Mouse (Mus musculus): Measurements from ENCODE around the gene Dnase2a. TPM values are rescaled to one million over a fixed set of nuclear protein-coding genes. Genes with fewer than 3 reads are reported as not detected.
A peak's percentile ranks its signal among the peaks of the same experiment; 100 is the strongest.

The Dnase2a gene
- polyA plus RNA-seq, 1 experiment from 2014 or later = 8.6 TPM

DNA sequence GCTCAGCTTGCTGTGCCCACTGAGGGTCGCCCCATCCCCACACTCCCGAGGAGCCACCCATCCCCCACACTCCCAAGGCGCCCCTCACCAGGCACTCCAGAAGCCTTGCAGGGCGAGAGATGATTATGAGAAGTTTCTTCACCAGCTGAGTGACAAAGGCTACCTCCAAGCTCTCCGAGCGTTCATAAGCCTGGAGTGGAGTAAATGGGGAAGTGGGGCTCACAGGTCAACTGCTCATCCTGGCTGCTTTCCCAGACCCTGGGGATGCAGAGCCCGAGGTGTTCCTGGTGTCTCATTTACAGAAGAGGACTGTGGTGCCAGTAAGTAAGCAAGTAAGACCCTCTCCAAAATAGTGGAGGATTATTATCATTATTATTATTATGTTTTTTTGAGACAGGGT lies 17.2 kb downstream of the Dnase2a start:
- 68% methylated on average over 7 of the region's 7 CpGs for WGBS
- no peaks in the 10 kb centered on the region for H3K9me3 ChIP-seq (replicated peaks)
- no peak overlapping the region for H3K9ac ChIP-seq
- H3K36me3 ChIP-seq = no peaks in the 10 kb centered on the region
- peaks cover 37% of the 10 kb centered on the region for H3K27me3 ChIP-seq
- peaks cover 10% of the 10 kb centered on the region for H3K4me1 ChIP-seq
- H3K4me2 ChIP-seq = no peak overlapping the region
- no peak overlapping the region for H3K27ac ChIP-seq
- no peak for ATAC-seq (replicated peaks; ENCODE audit: low FRiP score)
- H3K4me3 ChIP-seq (replicated peaks) = no peak overlapping the region

DNA sequence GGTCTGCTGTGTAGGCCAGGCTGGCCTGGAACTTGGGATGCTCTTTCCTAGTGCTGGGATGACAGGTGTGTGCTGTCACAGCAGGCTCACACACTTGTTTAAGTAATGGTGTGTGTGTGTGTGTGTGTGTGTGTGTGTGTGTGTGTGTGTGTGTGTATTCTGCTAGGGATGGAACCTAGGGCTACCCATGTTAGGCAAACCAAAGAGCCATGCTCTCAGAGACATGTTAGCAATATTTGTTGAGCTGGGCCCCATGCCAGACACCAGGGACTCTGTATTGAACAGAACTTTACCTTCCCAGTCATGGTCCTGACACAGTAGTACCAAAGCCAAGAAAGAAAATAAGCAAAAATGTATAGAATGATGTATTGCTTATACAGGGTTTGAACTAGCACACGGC lies 19.2 kb downstream of the Dnase2a start:
- Histone ChIP-seq H3K9ac (no peak overlapping the region), H3K4me3 (replicated peaks) (no peak overlapping the region), H3K4me2 (no peak overlapping the region), H3K27me3 (peaks cover 55% of the 10 kb centered on the region), H3K36me3 (no peaks in the 10 kb centered on the region), H3K9me3 (replicated peaks) (no peaks in the 10 kb centered on the region), H3K27ac (no peak overlapping the region), H3K4me1 (peaks cover 10% of the 10 kb centered on the region)
- 90% methylated on average over 1 of the region's 1 CpGs for WGBS
- no peak for ATAC-seq (replicated peaks; ENCODE audit: low FRiP score)

DNA sequence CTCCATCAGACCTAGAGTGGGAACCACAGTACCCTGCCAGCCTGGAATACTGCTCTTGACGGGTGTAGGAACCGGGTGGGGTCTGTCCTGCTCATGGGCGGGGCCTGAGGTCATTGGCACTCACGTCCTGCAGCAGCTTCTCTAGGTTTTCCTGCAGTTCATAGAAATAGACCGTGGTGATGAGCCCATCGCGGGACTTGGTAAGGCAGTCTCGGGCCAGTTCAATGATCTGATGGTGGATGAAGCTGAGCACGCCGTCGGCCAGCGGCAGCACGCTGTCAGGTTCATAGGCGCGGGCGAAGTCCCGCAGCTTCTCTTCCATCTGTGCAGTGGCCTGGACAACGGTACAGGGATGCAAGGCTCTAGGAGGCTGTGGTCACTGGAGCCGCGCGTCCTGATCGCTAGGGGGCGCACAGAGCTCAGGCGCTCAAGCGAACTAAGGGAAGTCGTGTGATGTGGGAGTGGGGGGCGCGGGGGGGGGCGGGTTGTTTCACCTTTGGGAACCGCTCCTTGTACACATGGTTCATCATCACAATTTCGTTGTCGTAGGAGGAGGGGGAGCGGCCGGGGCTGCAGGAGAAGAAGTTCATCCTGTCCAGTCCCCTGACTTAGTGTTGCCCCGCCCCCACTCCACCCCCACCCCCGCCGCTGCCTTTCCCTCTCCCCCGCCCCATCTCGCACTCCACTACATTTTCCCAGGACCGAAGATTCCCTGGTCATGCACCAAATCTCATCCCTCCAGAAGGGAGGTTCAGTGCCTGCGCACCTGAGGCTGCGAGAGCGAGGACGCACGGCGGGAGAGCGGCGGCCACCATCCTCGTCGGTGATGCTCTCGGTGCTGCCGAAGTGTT lies 20.3 kb downstream of the Dnase2a start:
- Histone ChIP-seq H3K36me3 (no peaks in the 10 kb centered on the region), H3K9ac (no peak overlapping the region), H3K4me1 (peaks cover 10% of the 10 kb centered on the region), H3K9me3 (replicated peaks) (no peaks in the 10 kb centered on the region), H3K27ac (no peak overlapping the region), H3K4me2 (peak overlapping the region; percentile 72), H3K4me3 (replicated peaks) (peak overlapping the region; percentile 38), H3K27me3 (peaks cover 55% of the 10 kb centered on the region)
- 3% methylated on average over 51 of the region's 52 CpGs for WGBS
- peak; percentile 79 for ATAC-seq (replicated peaks; ENCODE audit: low FRiP score)

GRCm38 (mm10) chr8:84930582-84930981 lies 22.2 kb downstream of the Dnase2a start:
- 82% methylated on average over 13 of the region's 13 CpGs for WGBS
- H3K4me3 ChIP-seq (replicated peaks) = no peak overlapping the region
- ATAC-seq (replicated peaks; ENCODE audit: low FRiP score) = no peak
- H3K36me3 ChIP-seq = no peaks in the 10 kb centered on the region
- no peak overlapping the region for H3K27ac ChIP-seq
- no peak overlapping the region for H3K4me2 ChIP-seq
- no peak overlapping the region for H3K9ac ChIP-seq
- H3K27me3 ChIP-seq = peaks cover 69% of the 10 kb centered on the region
- H3K9me3 ChIP-seq (replicated peaks) = no peaks in the 10 kb centered on the region
- peaks cover 19% of the 10 kb centered on the region for H3K4me1 ChIP-seq

- 72% methylated on average over 16 of the region's 16 CpGs for WGBS
These were observed 25.6 kb downstream of the Dnase2a start for GRCm38 (mm10) chr8:84933767-84934559.

DNA sequence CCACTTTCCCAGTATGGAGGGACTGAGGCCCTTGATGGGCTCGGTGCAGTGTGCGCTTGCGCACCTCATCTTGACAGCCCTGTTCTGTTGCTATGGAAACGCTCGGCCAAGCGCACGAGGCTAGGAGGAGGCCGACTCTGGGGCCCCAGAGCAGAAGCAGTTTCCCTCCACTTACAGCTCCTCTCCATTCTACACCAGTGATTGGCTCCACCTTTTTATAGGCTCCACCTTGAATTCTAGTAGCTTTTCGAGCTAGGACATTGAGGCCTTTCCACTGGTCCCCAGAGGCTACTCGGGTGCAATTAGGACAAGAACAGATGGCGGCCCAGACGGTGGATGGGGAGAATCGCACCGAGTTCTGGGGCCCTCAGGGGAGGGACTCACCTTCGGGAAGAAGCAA lies 26.5 kb downstream of the Dnase2a start:
- Histone ChIP-seq H3K4me2 (peak overlapping the region; percentile 33), H3K9ac (no peak overlapping the region), H3K4me3 (replicated peaks) (no peak overlapping the region; the same call in 1 of the 2 replicates), H3K9me3 (replicated peaks) (no peaks in the 10 kb centered on the region), H3K36me3 (no peaks in the 10 kb centered on the region), H3K27ac (no peak overlapping the region), H3K27me3 (peaks cover 92% of the 10 kb centered on the region), H3K4me1 (peaks cover 21% of the 10 kb centered on the region)
- ATAC-seq (replicated peaks; ENCODE audit: low FRiP score) = peak; percentile 72
- under 1% methylated on average over 15 of the region's 15 CpGs for WGBS

More at GRCm38 (mm10) chr8:84933767-84934559, 25.6 kb downstream of the Dnase2a start:
- Histone ChIP-seq H3K27ac (no peak overlapping the region), H3K9me3 (replicated peaks) (no peaks in the 10 kb centered on the region), H3K4me3 (replicated peaks) (no peak overlapping the region), H3K36me3 (no peaks in the 10 kb centered on the region), H3K4me1 (peaks cover 24% of the 10 kb centered on the region), H3K4me2 (no peak overlapping the region), H3K9ac (no peak overlapping the region), H3K27me3 (peaks cover 92% of the 10 kb centered on the region)
- ATAC-seq (replicated peaks; ENCODE audit: low FRiP score) = no peak

DNA sequence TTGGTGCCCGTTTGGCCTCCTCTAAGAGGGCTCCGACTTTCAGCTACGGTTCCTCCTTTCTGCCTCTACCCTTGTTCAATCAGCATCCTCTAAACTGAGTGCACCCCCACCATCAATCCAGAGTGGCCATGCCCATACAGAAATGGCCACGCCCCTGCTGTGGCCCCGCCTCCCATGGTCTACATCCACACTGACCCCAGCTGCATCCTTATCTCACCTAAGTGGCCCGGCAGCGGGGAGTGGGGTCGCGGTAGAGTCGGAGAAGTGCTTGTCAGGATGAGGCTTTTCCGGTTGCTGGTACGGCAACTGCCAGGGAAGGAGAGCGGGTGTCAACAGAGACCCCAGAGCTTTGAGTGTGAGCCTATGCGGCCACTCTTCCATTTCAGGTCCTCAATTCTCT lies 27.1 kb downstream of the Dnase2a start:
- 4% methylated on average over 14 of the region's 14 CpGs for WGBS
- 0 out of 2 replicates have a peak, but pooled peaks have one; percentile 13 for ATAC-seq (replicated peaks; ENCODE audit: low FRiP score)
- H3K4me1 ChIP-seq = peaks cover 21% of the 10 kb centered on the region
- H3K36me3 ChIP-seq = no peaks in the 10 kb centered on the region
- H3K4me3 ChIP-seq (replicated peaks) = no peak overlapping the region
- H3K27ac ChIP-seq = no peak overlapping the region
- no peak overlapping the region for H3K9ac ChIP-seq
- peak overlapping the region; percentile 33; the same call in 1 of the 2 replicates for H3K4me2 ChIP-seq
- H3K9me3 ChIP-seq (replicated peaks) = no peaks in the 10 kb centered on the region
- H3K27me3 ChIP-seq = peaks cover 92% of the 10 kb centered on the region

- no peak overlapping the region for H3K9ac ChIP-seq
- H3K4me2 ChIP-seq = peak overlapping the region; percentile 87
- 21% methylated on average over 20 of the region's 23 CpGs for WGBS
- no peaks in the 10 kb centered on the region for H3K9me3 ChIP-seq (replicated peaks)
- no peak for ATAC-seq (replicated peaks; ENCODE audit: low FRiP score)
- H3K27ac ChIP-seq = no peak overlapping the region
- H3K4me3 ChIP-seq (replicated peaks) = peak overlapping the region; percentile 48
- H3K36me3 ChIP-seq = no peaks in the 10 kb centered on the region
- peaks cover 21% of the 10 kb centered on the region for H3K4me1 ChIP-seq
- peaks cover 94% of the 10 kb centered on the region for H3K27me3 ChIP-seq
These were observed 27.9 kb downstream of the Dnase2a start for GRCm38 (mm10) chr8:84936041-84936961.

- 1% methylated on average over 48 of the region's 50 CpGs for WGBS
- Histone ChIP-seq H3K4me1 (peaks cover 21% of the 10 kb centered on the region), H3K4me3 (replicated peaks) (peak within 1 kb of the TSS; percentile 48), H3K9me3 (replicated peaks) (no peaks in the 10 kb centered on the region), H3K27me3 (peaks cover 93% of the 10 kb centered on the region), H3K4me2 (peak within 1 kb of the TSS; percentile 87), H3K9ac (0 out of 2 replicates have a peak within 1 kb of the TSS, but pooled peaks have one; percentile 21), H3K27ac (no peak within 1 kb of the TSS), H3K36me3 (no peaks in the 10 kb centered on the region)
- ATAC-seq (replicated peaks; ENCODE audit: low FRiP score) = peak; percentile 61
These were observed 28.7 kb downstream of the Dnase2a start, which contains the start of gene Mast1 for GRCm38 (mm10) chr8:84936962-84937546. Gene Mast1, minus strand, starts transcription at chr8:84937359.

DNA sequence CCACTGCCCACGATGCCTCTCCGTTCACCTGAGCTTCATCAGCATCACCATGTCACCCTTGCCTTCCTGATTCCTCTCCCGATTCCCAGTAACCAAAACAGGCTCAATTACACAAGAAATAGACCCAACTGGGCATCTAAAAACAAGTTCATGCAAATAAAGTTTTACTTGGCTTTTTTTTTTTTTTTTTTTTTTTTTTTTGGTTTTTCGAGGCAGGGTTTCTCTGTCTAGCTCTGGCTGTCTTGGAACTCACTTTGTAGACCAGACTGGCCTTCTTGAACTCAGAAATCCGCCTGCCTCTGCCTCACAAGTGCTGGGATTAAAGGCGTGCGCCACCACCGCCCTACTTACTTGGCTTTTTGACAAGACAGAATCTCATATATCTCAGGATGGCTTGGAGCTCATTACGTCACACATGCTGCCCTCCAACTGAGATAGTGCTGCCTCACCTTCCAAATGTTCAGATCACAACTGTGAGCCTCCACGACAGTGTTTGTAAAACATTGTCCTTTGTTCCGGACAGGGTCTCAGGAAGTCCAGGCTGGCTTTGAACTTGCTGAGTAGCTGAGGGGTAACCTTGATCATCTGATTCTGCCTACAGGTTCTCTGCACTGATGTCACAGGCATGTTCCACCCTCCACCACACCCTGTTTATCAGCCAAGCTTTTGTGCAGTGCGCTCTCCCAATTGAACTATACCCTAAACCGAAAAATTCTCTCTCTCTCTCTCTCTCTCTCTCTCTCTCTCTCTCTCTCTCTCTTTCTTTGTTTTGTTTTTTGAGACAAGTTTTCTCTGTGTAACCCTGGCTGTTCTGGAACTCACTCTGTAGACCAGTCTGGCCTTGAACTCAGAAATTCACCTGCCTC lies 29.5 kb downstream of the Dnase2a start:
- H3K4me3 ChIP-seq (replicated peaks) = peak overlapping the region; percentile 48
- H3K27ac ChIP-seq = no peak overlapping the region
- H3K36me3 ChIP-seq = no peaks in the 10 kb centered on the region
- peaks cover 91% of the 10 kb centered on the region for H3K27me3 ChIP-seq
- H3K9ac ChIP-seq = no peak overlapping the region
- peak overlapping the region; percentile 87 for H3K4me2 ChIP-seq
- no peak for ATAC-seq (replicated peaks; ENCODE audit: low FRiP score)
- H3K4me1 ChIP-seq = peaks cover 21% of the 10 kb centered on the region
- WGBS = 64% methylated on average over 13 of the region's 13 CpGs
- no peaks in the 10 kb centered on the region for H3K9me3 ChIP-seq (replicated peaks)
